Mouse (Mus musculus) hindbrain, embryonic 15.5 days (tissue): ENCODE measurements at regions not wholly inside any gene's neighbourhood (a gene's known extent, or its start where the extent isn't known, plus 50 kb on each side); places are given as distances from the start of the nearest gene placed in this dataset.
A peak's percentile ranks its signal among the peaks of the same experiment; 100 is the strongest.

Experiments used
- ATAC-seq: fragments of 200-750 bp; cut with Nextera tagmentation; 2 replicates; pipeline ENCODE4 v1.8.0; 2017; ENCODE audit warnings: low read depth, moderate number of reproducible peaks, moderate TSS enrichment; ENCODE audit not compliant: low FRiP score
- H3K27ac ChIP-seq: fragments of 300-500 bp; sonication (generic); replicated peaks from 2 replicates; pipeline ENCODE4 v1.5.1; 2015; ENCODE audit warnings: mild to moderate bottlenecking, inconsistent platforms
- H3K27me3 ChIP-seq: fragments of 300-500 bp; sonication (generic); 2 replicates; pipeline ENCODE4 v1.6.1; 2015; ENCODE audit warnings: control low read depth, inconsistent platforms
- H3K36me3 ChIP-seq: fragments of 300-500 bp; sonication (generic); 2 replicates; pipeline ENCODE4 v1.6.1; 2015; ENCODE audit warnings: control low read depth, inconsistent platforms
- H3K4me1 ChIP-seq: fragments of 300-500 bp; sonication (generic); replicated peaks from 2 replicates; pipeline ENCODE4 v1.6.1; 2015; ENCODE audit warnings: control low read depth, inconsistent platforms
- H3K4me2 ChIP-seq: fragments of 300-500 bp; sonication (generic); 2 replicates; pipeline ENCODE4 v1.6.1; 2015; ENCODE audit warnings: moderate library complexity, mild to moderate bottlenecking, inconsistent platforms
- H3K4me3 ChIP-seq: fragments of 300-500 bp; sonication (generic); 2 replicates; pipeline ENCODE4 v1.5.1; 2015; ENCODE audit warnings: mild to moderate bottlenecking, inconsistent platforms
- H3K9ac ChIP-seq: fragments of 300-500 bp; sonication (generic); 2 replicates; pipeline ENCODE4 v1.6.1; 2015; ENCODE audit warnings: inconsistent platforms
- H3K9me3 ChIP-seq: fragments of 300-500 bp; sonication (generic); 2 replicates; pipeline ENCODE4 v1.6.1; 2016; ENCODE audit warnings: control low read depth, inconsistent platforms
- WGBS: fragments of 180-500 bp; shearing (Covaris S2); methylation state at CpG from one replicate; pipeline ENCODE4 v1.1.7; 2015; 5-methylcytosine and 5-hydroxymethylcytosine counted together

DNA sequence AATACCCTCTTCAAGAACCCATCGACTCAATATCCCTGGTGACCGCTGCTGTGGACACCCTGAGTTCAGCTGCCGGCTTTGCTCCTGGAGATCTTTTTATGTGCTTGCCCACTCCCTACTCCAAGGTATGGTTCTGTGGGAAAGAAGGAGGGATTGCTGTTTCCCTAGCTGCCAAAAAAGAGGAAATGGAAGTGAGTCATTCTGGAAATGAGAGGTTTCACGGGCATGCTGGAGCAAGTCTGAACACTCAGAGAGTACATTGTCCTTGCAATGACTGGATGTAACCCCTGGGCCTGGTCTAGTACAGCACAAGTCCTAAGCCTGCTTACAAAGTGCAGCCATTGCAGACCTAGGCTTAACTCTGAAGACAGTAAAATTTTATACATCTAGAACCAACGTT lies 589.4 kb upstream of the Klf4 start:
- Histone ChIP-seq H3K36me3 (no peaks in the 10 kb centered on the region), H3K27me3 (no peaks in the 10 kb centered on the region), H3K4me3 (no peak overlapping the region), H3K4me2 (no peak overlapping the region), H3K9ac (no peak overlapping the region), H3K4me1 (no peaks in the 10 kb centered on the region), H3K27ac (no peak overlapping the region), H3K9me3 (no peaks in the 10 kb centered on the region)
- no peak for ATAC-seq
- WGBS: 95% methylated on average over 5 of the region's 5 CpGs

DNA sequence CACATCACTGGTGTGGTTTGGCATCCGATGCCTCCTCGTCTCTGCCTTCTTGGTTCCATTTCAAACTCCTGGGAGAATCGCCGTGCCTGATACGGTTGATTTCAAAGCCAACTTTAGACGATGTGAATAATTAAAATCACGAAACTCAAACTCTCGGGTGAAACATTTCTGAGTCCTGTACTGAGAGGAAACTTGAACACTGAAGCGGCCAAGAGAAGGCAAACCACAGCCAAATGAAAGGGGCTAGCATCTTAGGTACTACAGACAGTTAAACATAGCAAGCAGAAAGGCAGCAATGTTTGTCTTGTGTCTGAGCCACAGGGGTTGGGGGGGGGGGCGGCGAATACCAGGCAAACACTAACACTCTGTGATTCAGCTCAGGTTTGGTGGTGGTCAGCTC lies 588.1 kb upstream of the Klf4 start:
- no peak overlapping the region for H3K4me2 ChIP-seq
- no peaks in the 10 kb centered on the region for H3K27me3 ChIP-seq
- whole genome bisulfite sequencing: 74% methylated on average over 11 of the region's 11 CpGs
- no peak overlapping the region for H3K27ac ChIP-seq
- no peak overlapping the region for H3K4me3 ChIP-seq
- ATAC-seq: no peak
- no peaks in the 10 kb centered on the region for H3K4me1 ChIP-seq
- H3K36me3 ChIP-seq: no peaks in the 10 kb centered on the region
- no peak overlapping the region for H3K9ac ChIP-seq
- H3K9me3 ChIP-seq: no peaks in the 10 kb centered on the region

DNA sequence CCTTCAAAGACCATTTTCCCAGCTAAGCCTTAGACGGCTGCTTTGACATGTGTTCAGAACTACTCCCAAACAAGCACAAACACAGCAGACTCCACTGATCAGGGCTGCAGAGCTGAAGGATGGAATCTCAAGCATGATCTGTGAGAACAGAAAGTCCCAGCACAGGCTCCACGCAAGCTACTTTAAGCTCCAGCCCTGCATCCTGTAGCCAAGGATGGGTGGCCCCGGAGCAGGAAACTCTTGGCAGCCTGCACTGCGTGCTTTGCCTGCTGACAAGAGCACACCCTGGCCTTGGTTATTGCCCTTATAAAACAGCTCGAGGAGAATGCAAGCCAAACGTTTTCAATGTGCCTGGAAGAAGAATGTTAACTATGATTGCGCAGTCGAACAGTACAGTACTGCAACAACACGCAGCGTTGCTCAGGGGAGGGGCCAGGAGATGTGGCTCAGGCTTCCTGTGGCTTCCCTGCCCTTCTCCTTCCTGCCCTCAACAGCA lies 581.5 kb upstream of the Klf4 start:
- Histone ChIP-seq H3K27me3 (no peaks in the 10 kb centered on the region), H3K9ac (no peak overlapping the region), H3K9me3 (no peaks in the 10 kb centered on the region), H3K4me2 (peak overlapping the region; percentile 29), H3K36me3 (no peaks in the 10 kb centered on the region), H3K4me1 (peaks cover 11% of the 10 kb centered on the region), H3K4me3 (no peak overlapping the region), H3K27ac (peak overlapping the region; percentile 71)
- WGBS: 43% methylated on average over 10 of the region's 10 CpGs
- peak; percentile 82 for ATAC-seq

DNA sequence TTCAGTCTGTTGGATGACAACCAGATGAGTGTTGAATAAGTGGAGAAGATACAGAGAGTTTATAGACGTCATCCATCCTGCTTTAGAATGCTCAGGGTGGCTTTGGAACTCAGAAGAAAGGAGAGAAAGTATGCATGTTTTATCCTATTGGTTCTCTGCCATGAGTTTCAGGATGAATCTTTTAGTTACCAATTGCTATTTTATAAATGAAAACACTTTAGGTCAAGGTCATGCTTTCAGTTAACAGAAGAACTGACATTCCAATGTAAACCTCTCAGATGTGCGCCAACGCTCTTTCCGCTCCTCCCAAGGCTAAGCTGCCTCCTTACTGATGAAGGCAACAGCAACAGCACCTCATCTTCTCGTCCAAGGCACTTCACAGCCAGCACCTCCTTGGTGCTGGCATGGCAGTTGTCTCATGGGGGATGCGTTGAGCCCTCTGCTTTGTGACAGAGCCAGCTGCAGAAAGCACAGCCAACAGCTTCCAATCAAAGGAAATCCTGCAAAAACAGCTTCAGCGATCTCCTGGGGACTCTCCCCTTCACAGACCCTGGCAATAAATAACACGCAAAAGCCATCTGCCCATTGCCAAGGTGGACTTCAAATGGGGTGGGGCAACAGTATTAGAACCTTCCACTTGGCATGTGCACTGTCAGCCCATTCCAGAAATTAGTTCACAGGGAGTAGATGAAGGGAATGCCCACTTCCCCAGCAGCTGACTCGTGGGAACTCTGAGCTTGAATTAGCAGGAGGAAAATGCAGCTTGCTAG lies 580.9 kb upstream of the Klf4 start:
- Histone ChIP-seq H3K27me3 (no peaks in the 10 kb centered on the region), H3K27ac (peak overlapping the region; percentile 71), H3K36me3 (no peaks in the 10 kb centered on the region), H3K9ac (no peak overlapping the region), H3K4me2 (peak overlapping the region; percentile 29; the same call in 1 of the 2 replicates), H3K9me3 (no peaks in the 10 kb centered on the region), H3K4me3 (no peak overlapping the region), H3K4me1 (peaks cover 11% of the 10 kb centered on the region)
- ATAC-seq: peak; percentile 65; the same call in 1 of the 2 replicates
- WGBS: 58% methylated on average over 9 of the region's 9 CpGs

DNA sequence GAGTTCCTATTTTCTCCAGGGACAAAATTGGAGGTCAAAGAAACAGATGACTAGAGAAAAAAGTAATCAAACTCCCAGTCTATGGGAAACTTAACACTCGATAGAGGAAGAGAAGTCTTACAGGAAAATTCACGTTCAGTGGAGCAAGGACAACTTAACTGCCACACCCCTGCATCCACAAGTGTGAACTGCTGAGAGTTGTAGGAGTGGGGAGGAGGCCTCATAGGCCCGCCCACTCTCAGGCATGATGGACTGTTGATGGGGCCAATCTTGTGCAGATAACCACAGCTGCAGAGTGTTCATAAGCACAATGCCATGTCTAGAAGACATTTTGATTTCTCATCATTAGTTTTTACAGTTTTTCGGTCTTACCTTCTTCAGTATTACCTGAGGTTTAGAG lies 574.7 kb upstream of the Klf4 start:
- Histone ChIP-seq H3K27me3 (no peaks in the 10 kb centered on the region), H3K9ac (no peak overlapping the region), H3K9me3 (no peaks in the 10 kb centered on the region), H3K27ac (no peak overlapping the region), H3K36me3 (no peaks in the 10 kb centered on the region), H3K4me1 (no peaks in the 10 kb centered on the region), H3K4me3 (no peak overlapping the region), H3K4me2 (no peak overlapping the region)
- no peak for ATAC-seq
- 80% methylated on average over 4 of the region's 4 CpGs for WGBS

DNA sequence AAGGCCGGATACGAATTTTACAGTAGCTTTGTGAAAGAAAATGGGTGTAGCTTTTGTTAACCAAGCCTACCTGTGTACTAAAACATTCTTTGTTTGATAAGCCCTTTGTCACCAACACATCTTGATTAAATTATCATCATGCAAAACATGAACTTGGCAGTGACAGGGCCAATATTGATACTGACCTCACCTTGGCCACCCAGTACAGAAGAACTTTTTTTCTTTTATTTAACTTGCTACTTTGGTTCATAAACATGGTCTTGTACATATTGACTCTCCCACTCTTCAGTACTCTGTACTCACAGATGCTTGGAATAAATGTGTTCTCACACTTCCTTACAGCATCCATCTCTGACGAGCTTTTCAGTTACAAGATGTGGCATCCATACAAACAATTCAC lies 570.0 kb upstream of the Klf4 start:
- 89% methylated on average over 3 of the region's 3 CpGs for WGBS
- Histone ChIP-seq H3K4me1 (no peaks in the 10 kb centered on the region), H3K4me2 (no peak overlapping the region), H3K27me3 (no peaks in the 10 kb centered on the region), H3K36me3 (no peaks in the 10 kb centered on the region), H3K27ac (no peak overlapping the region), H3K9ac (no peak overlapping the region), H3K9me3 (no peaks in the 10 kb centered on the region), H3K4me3 (no peak overlapping the region)
- ATAC-seq: no peak

DNA sequence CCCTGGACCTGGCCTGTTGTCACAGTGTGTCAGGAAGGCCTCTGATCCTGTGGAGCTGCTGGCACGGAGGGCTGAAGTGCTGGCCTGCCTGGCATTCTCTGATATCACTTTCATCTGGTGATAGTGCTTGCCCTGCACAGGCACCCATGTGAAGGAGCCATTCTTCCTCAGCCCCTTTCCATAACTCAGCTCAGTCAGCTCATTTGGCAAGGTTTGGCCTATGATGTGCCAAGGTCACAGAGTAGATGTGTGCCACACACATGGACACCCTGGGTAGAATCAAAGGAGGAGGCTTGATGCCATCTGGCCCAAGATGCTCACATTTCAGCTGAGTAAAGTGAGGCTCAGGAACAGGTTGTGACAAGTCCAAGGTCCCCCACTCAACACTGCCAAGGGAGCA lies 558.5 kb upstream of the Klf4 start:
- Histone ChIP-seq H3K36me3 (no peaks in the 10 kb centered on the region), H3K4me2 (no peak overlapping the region), H3K4me3 (no peak overlapping the region), H3K4me1 (0 out of 2 replicates have a peak, but pooled peaks cover 6% of the 10 kb centered on the region), H3K9me3 (no peaks in the 10 kb centered on the region), H3K27ac (no peak overlapping the region), H3K27me3 (no peaks in the 10 kb centered on the region), H3K9ac (no peak overlapping the region)
- ATAC-seq: peak; percentile 75
- 88% methylated on average over 1 of the region's 1 CpGs for WGBS

DNA sequence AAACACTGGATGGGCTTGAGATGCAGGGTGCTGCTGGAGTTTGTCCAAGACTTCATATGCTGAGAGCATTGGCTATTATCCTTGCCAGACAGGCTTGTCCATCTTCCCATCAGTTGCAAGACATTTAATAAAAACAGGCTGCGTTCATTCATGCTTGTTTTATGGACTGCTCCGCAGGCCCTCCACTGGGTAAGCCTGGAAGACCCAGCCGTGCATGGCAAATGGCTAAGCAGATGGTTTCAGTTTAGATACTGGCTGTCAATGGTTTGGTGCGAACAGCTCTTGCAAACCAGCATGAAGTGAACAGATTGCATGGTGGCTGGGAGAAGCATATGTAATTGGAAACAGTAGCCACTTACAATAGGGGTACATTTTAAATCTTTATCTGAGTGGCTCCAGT lies 556.4 kb upstream of the Klf4 start:
- Histone ChIP-seq H3K9me3 (no peaks in the 10 kb centered on the region), H3K4me3 (no peak overlapping the region), H3K27me3 (no peaks in the 10 kb centered on the region), H3K36me3 (no peaks in the 10 kb centered on the region), H3K4me1 (0 out of 2 replicates have a peak, but pooled peaks cover 6% of the 10 kb centered on the region), H3K9ac (no peak overlapping the region), H3K4me2 (no peak overlapping the region), H3K27ac (0 out of 2 replicates have a peak overlapping the region, but pooled peaks have one; percentile 15)
- peak; percentile 83 for ATAC-seq
- WGBS: 18% methylated on average over 4 of the region's 4 CpGs

DNA sequence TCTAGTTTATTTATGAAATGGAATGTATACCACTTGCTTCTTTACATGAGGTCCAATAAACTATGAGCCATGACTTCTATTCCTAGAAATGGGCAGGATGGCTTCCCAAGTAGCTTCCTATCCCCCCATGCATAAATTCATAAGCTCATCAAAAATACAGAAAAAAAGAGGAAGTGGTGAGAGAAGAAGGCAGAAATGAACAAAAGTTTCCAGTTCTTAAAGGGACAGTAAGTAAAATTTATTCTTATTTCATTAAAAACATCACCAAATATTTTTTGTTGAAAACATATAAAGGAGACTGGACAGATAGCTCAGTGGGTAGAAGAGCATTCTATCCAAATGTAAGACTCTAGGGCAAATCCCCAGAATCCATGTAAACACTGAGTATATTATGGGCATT lies 554.0 kb upstream of the Klf4 start:
- ATAC-seq: no peak
- Histone ChIP-seq H3K9me3 (no peaks in the 10 kb centered on the region), H3K4me1 (0 out of 2 replicates have a peak, but pooled peaks cover 6% of the 10 kb centered on the region), H3K9ac (no peak overlapping the region), H3K4me3 (no peak overlapping the region), H3K4me2 (no peak overlapping the region), H3K27me3 (no peaks in the 10 kb centered on the region), H3K36me3 (no peaks in the 10 kb centered on the region), H3K27ac (no peak overlapping the region)

DNA sequence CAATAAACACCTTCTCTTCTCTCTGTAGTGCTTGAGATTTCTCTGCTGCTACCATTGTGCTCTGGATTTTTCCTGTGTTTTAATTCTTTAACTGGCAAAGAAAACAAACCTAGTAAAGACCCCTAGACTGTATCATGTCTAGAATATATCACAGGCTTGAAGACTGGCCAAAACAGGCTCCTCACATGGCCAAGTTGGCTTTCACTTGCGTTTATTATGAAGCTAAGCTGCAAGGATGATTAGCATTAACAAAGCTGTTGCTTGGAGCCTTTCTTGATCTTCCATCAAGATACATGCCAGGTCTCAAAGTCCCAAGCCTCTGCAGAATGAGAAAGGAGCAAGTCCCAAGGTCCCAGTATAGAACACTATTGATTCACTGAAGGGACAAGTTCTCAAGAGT lies 551.9 kb upstream of the Klf4 start:
- Histone ChIP-seq H3K9ac (no peak overlapping the region), H3K36me3 (no peaks in the 10 kb centered on the region), H3K4me2 (no peak overlapping the region), H3K4me3 (no peak overlapping the region), H3K9me3 (no peaks in the 10 kb centered on the region), H3K27me3 (no peaks in the 10 kb centered on the region), H3K27ac (no peak overlapping the region), H3K4me1 (0 out of 2 replicates have a peak, but pooled peaks cover 6% of the 10 kb centered on the region)
- no peak for ATAC-seq
- WGBS: 71% methylated on average over 1 of the region's 1 CpGs

DNA sequence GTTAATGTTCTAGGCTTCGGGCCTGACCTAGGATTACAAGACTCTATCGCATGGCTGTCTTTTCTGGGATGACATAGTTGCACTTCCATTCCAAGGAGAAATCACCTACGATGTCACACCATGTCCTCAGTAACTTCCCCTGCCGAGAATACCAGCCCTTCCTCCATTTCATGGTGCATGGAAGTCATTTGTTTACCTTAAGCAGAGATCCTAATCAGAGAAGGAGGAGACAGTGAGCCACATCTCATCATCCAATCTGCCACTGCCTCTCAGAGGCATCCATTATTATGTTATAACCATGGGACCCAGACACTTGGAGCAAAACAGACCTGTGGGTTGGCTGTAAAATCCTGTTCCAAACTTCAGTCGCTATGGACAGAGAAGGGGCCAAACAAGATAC lies 550.1 kb upstream of the Klf4 start:
- Histone ChIP-seq H3K4me2 (no peak overlapping the region), H3K27me3 (no peaks in the 10 kb centered on the region), H3K27ac (no peak overlapping the region), H3K9ac (no peak overlapping the region), H3K9me3 (no peaks in the 10 kb centered on the region), H3K4me1 (no peaks in the 10 kb centered on the region), H3K4me3 (no peak overlapping the region), H3K36me3 (no peaks in the 10 kb centered on the region)
- no peak for ATAC-seq
- WGBS: 88% methylated on average over 5 of the region's 5 CpGs

DNA sequence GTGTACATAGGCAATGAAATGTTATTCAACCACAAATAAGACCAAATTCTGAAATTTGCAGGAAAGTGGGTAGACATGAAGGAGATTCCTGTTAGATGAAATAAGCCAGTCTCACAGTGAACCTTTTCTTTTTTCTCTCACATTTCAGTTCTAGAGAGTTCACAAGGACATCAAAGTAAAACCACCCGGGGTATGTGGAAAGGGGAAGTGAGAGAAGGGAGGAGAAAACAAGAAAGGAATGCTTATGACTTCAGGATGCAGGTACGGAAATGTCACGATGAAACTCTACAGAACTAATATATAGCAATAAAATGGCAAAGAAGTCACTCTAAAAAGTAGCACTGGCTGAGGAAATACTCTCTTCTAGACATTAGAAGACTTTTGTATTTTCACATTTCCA lies 548.7 kb upstream of the Klf4 start:
- no peak overlapping the region for H3K27ac ChIP-seq
- H3K4me3 ChIP-seq: no peak overlapping the region
- H3K9me3 ChIP-seq: no peaks in the 10 kb centered on the region
- H3K9ac ChIP-seq: no peak overlapping the region
- no peaks in the 10 kb centered on the region for H3K36me3 ChIP-seq
- no peaks in the 10 kb centered on the region for H3K27me3 ChIP-seq
- no peak for ATAC-seq
- WGBS: 79% methylated on average over 3 of the region's 3 CpGs
- H3K4me2 ChIP-seq: no peak overlapping the region
- no peaks in the 10 kb centered on the region for H3K4me1 ChIP-seq
